Mouse (Mus musculus) right cerebral cortex, adult 2 months (tissue): ENCODE measurements around the gene Slc25a41.
"Not testable (repeated sequence)": the region's sequence is repeated elsewhere in the genome, so short reads cannot be mapped to it uniquely, and the experiment has no call there.

Experiments used
- DNase-seq, 2 experiments: peaks; one replicate each; pipeline ENCODE4 v3.0.0; 2021 to 2022; ENCODE audit warnings: low spot score in 2 of 2

The Slc25a41 gene

GRCm38 (mm10) chr17:57041554-57041953, at the start of gene Slc25a41:
TSS of gene Slc25a41 (minus strand) at chr17:57041654.
- DNase-seq = no peak

- DNase-seq = peak; percentile 84 to 86
Measured at GRCm38 (mm10) chr17:57087049-57087832, 45.8 kb upstream of the Slc25a41 start, which contains the start of gene Tubb4a. TSS of gene Tubb4a (minus strand) at chr17:57087782.

GRCm38 (mm10) chr17:57085970-57086757, 44.7 kb upstream of the Slc25a41 start:
- DNase-seq = no peak

- no peak for DNase-seq
Measured at GRCm38 (mm10) chr17:57082481-57082880, 41.0 kb upstream of the Slc25a41 start.

- DNase-seq = no peak
Measured at GRCm38 (mm10) chr17:57081234-57081842, 39.9 kb upstream of the Slc25a41 start.

- DNase-seq = no peak
Measured at GRCm38 (mm10) chr17:57079919-57080318, 38.5 kb upstream of the Slc25a41 start.

GRCm38 (mm10) chr17:57078336-57078735, 36.9 kb upstream of the Slc25a41 start, which contains the start of gene Dennd1c:
TSS of gene Dennd1c (minus strand) at chr17:57078514.
- no peak for DNase-seq

GRCm38 (mm10) chr17:57076916-57077315, 35.5 kb upstream of the Slc25a41 start:
- no peak for DNase-seq

- DNase-seq = no peak
Measured at GRCm38 (mm10) chr17:57070699-57071098, 29.2 kb upstream of the Slc25a41 start.

GRCm38 (mm10) chr17:57070272-57070671, 28.8 kb upstream of the Slc25a41 start:
- no peak for DNase-seq

GRCm38 (mm10) chr17:57066908-57067307, 25.5 kb upstream of the Slc25a41 start:
- DNase-seq = no peak

- DNase-seq = no peak
Measured at GRCm38 (mm10) chr17:57063031-57063430, 21.6 kb upstream of the Slc25a41 start.

- no peak for DNase-seq
Measured at GRCm38 (mm10) chr17:57062548-57062947, 21.1 kb upstream of the Slc25a41 start.

GRCm38 (mm10) chr17:57062011-57062521, 20.6 kb upstream of the Slc25a41 start:
- no peak for DNase-seq

- DNase-seq = no peak
Measured at GRCm38 (mm10) chr17:57061069-57061468, 19.6 kb upstream of the Slc25a41 start.

GRCm38 (mm10) chr17:57060231-57060801, 18.9 kb upstream of the Slc25a41 start:
- peak; percentile 96 to 98 for DNase-seq

GRCm38 (mm10) chr17:57059486-57059977, 18.1 kb upstream of the Slc25a41 start, which contains the start of gene Slc25a23:
TSS of gene Slc25a23 (minus strand) at chr17:57059863.
- DNase-seq = peak; percentile 74 to 76

- peak in 1 of 2 experiments; percentile 23 for DNase-seq
Measured at GRCm38 (mm10) chr17:57058891-57059485, 17.5 kb upstream of the Slc25a41 start, which contains the start of gene Crb3. TSS of gene Crb3 (plus strand) at chr17:57059105.

GRCm38 (mm10) chr17:57056246-57056645, 14.8 kb upstream of the Slc25a41 start:
- no peak for DNase-seq

- DNase-seq = not testable (repeated sequence)
Measured at GRCm38 (mm10) chr17:57051679-57052078, 10.2 kb upstream of the Slc25a41 start.

- DNase-seq = no peak
Measured at GRCm38 (mm10) chr17:57048816-57049215, 7.4 kb upstream of the Slc25a41 start.
